Mouse (Mus musculus): ENCODE measurements around the gene Sulf2. TPM values are rescaled to one million over a fixed set of nuclear protein-coding genes. Genes with fewer than 3 reads are reported as not detected.
A peak's percentile ranks its signal among the peaks of the same experiment; 100 is the strongest.

The Sulf2 gene
- polyA plus RNA-seq, 1 experiment, result 14.2 TPM

GRCm38 (mm10) chr2:166142561-166143112 lies 12.8 kb downstream of the Sulf2 start:
- H3K4me3 ChIP-seq (ENCODE audit: control insufficient read depth, low read depth, low read length), result no peak overlapping the region

GRCm38 (mm10) chr2:166141910-166142309 lies 13.6 kb downstream of the Sulf2 start:
- Histone ChIP-seq H3K27me3 (ENCODE audit: control insufficient read depth, insufficient read depth, low read length) (no peaks in the 10 kb centered on the region), H3K36me3 (ENCODE audit: control insufficient read depth, insufficient read depth, low read length) (no peaks in the 10 kb centered on the region), H3K4me3 (ENCODE audit: control insufficient read depth, low read depth, low read length) (no peak overlapping the region), H3K4me1 (ENCODE audit: control insufficient read depth, insufficient read depth, low read length) (peaks cover 13% of the 10 kb centered on the region), H3K27ac (ENCODE audit: control insufficient read depth, insufficient read depth, low read depth, low read length) (no peak overlapping the region)
- TF ChIP-seq CTCF (IDR thresholded peaks at IDR 0.05; ENCODE audit: control insufficient read depth, insufficient read depth, insufficient replicate concordance, low read depth, low read length) (no peak), POLR2A (IDR thresholded peaks at IDR 0.05; ENCODE audit: control insufficient read depth, low read depth, low read length) (no peak)

More at GRCm38 (mm10) chr2:166142561-166143112, 12.8 kb downstream of the Sulf2 start:
- no peaks in the 10 kb centered on the region for H3K27me3 ChIP-seq (ENCODE audit: control insufficient read depth, insufficient read depth, low read length)
- peaks cover 13% of the 10 kb centered on the region for H3K4me1 ChIP-seq (ENCODE audit: control insufficient read depth, insufficient read depth, low read length)
- TF ChIP-seq CTCF (IDR thresholded peaks at IDR 0.05; ENCODE audit: control insufficient read depth, insufficient read depth, insufficient replicate concordance, low read depth, low read length) (no peak), POLR2A (IDR thresholded peaks at IDR 0.05; ENCODE audit: control insufficient read depth, low read depth, low read length) (no peak)
- H3K27ac ChIP-seq (ENCODE audit: control insufficient read depth, insufficient read depth, low read depth, low read length), result peak overlapping the region; percentile 59
- H3K36me3 ChIP-seq (ENCODE audit: control insufficient read depth, insufficient read depth, low read length), result no peaks in the 10 kb centered on the region

- Histone ChIP-seq H3K27ac (ENCODE audit: control insufficient read depth, insufficient read depth, low read depth, low read length) (no peak overlapping the region), H3K4me3 (ENCODE audit: control insufficient read depth, low read depth, low read length) (no peak overlapping the region), H3K27me3 (ENCODE audit: control insufficient read depth, insufficient read depth, low read length) (no peaks in the 10 kb centered on the region), H3K36me3 (ENCODE audit: control insufficient read depth, insufficient read depth, low read length) (no peaks in the 10 kb centered on the region), H3K4me1 (ENCODE audit: control insufficient read depth, insufficient read depth, low read length) (peaks cover 13% of the 10 kb centered on the region)
- TF ChIP-seq POLR2A (IDR thresholded peaks at IDR 0.05; ENCODE audit: control insufficient read depth, low read depth, low read length), result no peak
- TF ChIP-seq CTCF (IDR thresholded peaks at IDR 0.05; ENCODE audit: control insufficient read depth, insufficient read depth, insufficient replicate concordance, low read depth, low read length), result no peak
Measured at GRCm38 (mm10) chr2:166141039-166141438, 14.4 kb downstream of the Sulf2 start.

GRCm38 (mm10) chr2:166140427-166140826 lies 15.0 kb downstream of the Sulf2 start:
- Histone ChIP-seq H3K27ac (ENCODE audit: control insufficient read depth, insufficient read depth, low read depth, low read length) (peak overlapping the region; percentile 37; the same call in 1 of the 2 replicates), H3K4me3 (ENCODE audit: control insufficient read depth, low read depth, low read length) (no peak overlapping the region), H3K36me3 (ENCODE audit: control insufficient read depth, insufficient read depth, low read length) (no peaks in the 10 kb centered on the region), H3K4me1 (ENCODE audit: control insufficient read depth, insufficient read depth, low read length) (peaks cover 13% of the 10 kb centered on the region), H3K27me3 (ENCODE audit: control insufficient read depth, insufficient read depth, low read length) (no peaks in the 10 kb centered on the region)
- TF ChIP-seq CTCF (IDR thresholded peaks at IDR 0.05; ENCODE audit: control insufficient read depth, insufficient read depth, insufficient replicate concordance, low read depth, low read length) (no peak), POLR2A (IDR thresholded peaks at IDR 0.05; ENCODE audit: control insufficient read depth, low read depth, low read length) (no peak)

GRCm38 (mm10) chr2:166138308-166138707 lies 17.2 kb downstream of the Sulf2 start:
- TF ChIP-seq POLR2A (IDR thresholded peaks at IDR 0.05; ENCODE audit: control insufficient read depth, low read depth, low read length), result no peak
- TF ChIP-seq CTCF (IDR thresholded peaks at IDR 0.05; ENCODE audit: control insufficient read depth, insufficient read depth, insufficient replicate concordance, low read depth, low read length), result no peak
- no peak overlapping the region for H3K27ac ChIP-seq (ENCODE audit: control insufficient read depth, insufficient read depth, low read depth, low read length)
- H3K36me3 ChIP-seq (ENCODE audit: control insufficient read depth, insufficient read depth, low read length), result no peaks in the 10 kb centered on the region
- H3K4me1 ChIP-seq (ENCODE audit: control insufficient read depth, insufficient read depth, low read length), result peaks cover 12% of the 10 kb centered on the region
- no peak overlapping the region for H3K4me3 ChIP-seq (ENCODE audit: control insufficient read depth, low read depth, low read length)
- no peaks in the 10 kb centered on the region for H3K27me3 ChIP-seq (ENCODE audit: control insufficient read depth, insufficient read depth, low read length)

- Histone ChIP-seq H3K36me3 (ENCODE audit: control insufficient read depth, insufficient read depth, low read length) (no peaks in the 10 kb centered on the region), H3K4me1 (ENCODE audit: control insufficient read depth, insufficient read depth, low read length) (peaks cover 11% of the 10 kb centered on the region), H3K27ac (ENCODE audit: control insufficient read depth, insufficient read depth, low read depth, low read length) (no peak overlapping the region), H3K27me3 (ENCODE audit: control insufficient read depth, insufficient read depth, low read length) (no peaks in the 10 kb centered on the region), H3K4me3 (ENCODE audit: control insufficient read depth, low read depth, low read length) (no peak overlapping the region)
- TF ChIP-seq CTCF (IDR thresholded peaks at IDR 0.05; ENCODE audit: control insufficient read depth, insufficient read depth, insufficient replicate concordance, low read depth, low read length), result no peak
Measured at GRCm38 (mm10) chr2:166137467-166137866, 18.0 kb downstream of the Sulf2 start.

GRCm38 (mm10) chr2:166135711-166136485 lies 19.6 kb downstream of the Sulf2 start:
- H3K4me3 ChIP-seq (ENCODE audit: control insufficient read depth, low read depth, low read length), result no peak overlapping the region
- H3K4me1 ChIP-seq (ENCODE audit: control insufficient read depth, insufficient read depth, low read length), result peaks cover 9% of the 10 kb centered on the region
- no peak overlapping the region for H3K27ac ChIP-seq (ENCODE audit: control insufficient read depth, insufficient read depth, low read depth, low read length)
- H3K27me3 ChIP-seq (ENCODE audit: control insufficient read depth, insufficient read depth, low read length), result no peaks in the 10 kb centered on the region
- no peaks in the 10 kb centered on the region for H3K36me3 ChIP-seq (ENCODE audit: control insufficient read depth, insufficient read depth, low read length)
- no peak for TF ChIP-seq CTCF (IDR thresholded peaks at IDR 0.05; ENCODE audit: control insufficient read depth, insufficient read depth, insufficient replicate concordance, low read depth, low read length)
- TF ChIP-seq POLR2A (IDR thresholded peaks at IDR 0.05; ENCODE audit: control insufficient read depth, low read depth, low read length), result no peak
